Mouse (Mus musculus): Measurements from ENCODE around the gene Ovol3.

DNA sequence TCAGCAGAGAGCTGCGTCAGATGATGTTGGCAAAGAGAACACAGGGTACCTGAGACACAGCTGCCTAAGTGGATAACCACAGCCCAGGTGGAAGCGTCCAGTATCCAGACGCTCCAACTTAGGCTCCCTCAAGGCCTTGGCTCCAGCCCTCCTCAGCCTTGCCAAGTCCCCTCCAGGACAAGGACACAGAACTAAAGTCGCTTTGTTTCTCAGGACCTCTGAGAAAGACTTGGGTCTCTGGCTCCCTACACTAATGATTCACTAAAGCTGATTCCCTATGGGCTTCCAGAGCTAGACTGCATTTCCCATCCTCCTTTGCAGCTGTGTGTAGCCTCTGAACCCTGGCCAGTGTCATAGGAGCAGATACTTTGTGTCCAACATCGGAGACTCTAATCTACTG lies 35.3 kb downstream of the Ovol3 start:
- TF ChIP-seq CTCF (IDR thresholded peaks at IDR 0.05; ENCODE audit: low read depth) (no peak), EP300 (IDR thresholded peaks at IDR 0.05; ENCODE audit: low read depth) (no peak)

Measured in liver, postnatal 0 days (tissue).